In the genomic region with DNA sequence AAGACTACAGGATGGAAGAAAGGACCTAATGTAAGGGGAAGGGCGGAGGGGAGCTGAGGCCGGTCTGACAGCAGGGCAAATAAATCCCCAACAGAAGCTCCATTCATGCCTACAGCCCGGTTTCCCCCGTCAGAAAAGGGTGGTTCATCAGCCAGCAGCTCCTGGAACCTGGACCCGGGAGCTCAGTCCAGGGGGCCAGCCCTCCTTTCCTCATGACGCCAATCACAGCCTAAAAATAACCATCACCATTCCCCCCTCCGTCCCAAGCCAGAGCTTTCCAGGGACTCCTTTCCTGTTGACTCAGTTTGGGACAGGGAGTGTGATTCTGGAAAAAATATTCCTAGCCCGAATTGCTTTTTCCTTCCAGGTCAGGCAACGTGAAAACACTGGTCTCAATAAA, we compare ENCODE assay signal across 16 mouse cellular contexts. TPM values are rescaled to one million over a fixed set of nuclear protein-coding genes. Genes with fewer than 3 reads are reported as not detected.
DNase-seq lines count a peak whose midpoint lies in the region; ATAC-seq lines count a peak whose summit lies in the region.
"Had no signal": no experiment of that assay in that cellular context is flagged by ENCODE, and none has a peak within 500 bp of the region (broad histone marks: within the 10 kb centered on the region; RNA-seq: fewer than 3 reads in every experiment).

No protein-coding gene starts in this region.

- H3K36me3 ChIP-seq in embryonic facial prominence, embryonic 12.5 days, result no peaks in the 10 kb centered on the region
- no peaks in the 10 kb centered on the region for H3K36me3 ChIP-seq in embryonic facial prominence, embryonic 10.5 days (replicated peaks)
- H3K36me3 ChIP-seq in heart, embryonic 14.5 days (ENCODE audit: control insufficient read depth, insufficient read depth, low read length), result no peaks in the 10 kb centered on the region
- no peaks in the 10 kb centered on the region for H3K36me3 ChIP-seq in limb, embryonic 10.5 days
- H3K36me3 ChIP-seq: liver, embryonic 12.5 days; neural tube, embryonic 12.5 days had no signal

- 0 out of 2 replicates have a peak overlapping the region, but pooled peaks have one; percentile 23 for H3K27ac ChIP-seq in embryonic facial prominence, embryonic 12.5 days
- no peak overlapping the region for H3K27ac ChIP-seq in embryonic facial prominence, embryonic 10.5 days (replicated peaks)
- H3K27ac ChIP-seq in heart, embryonic 14.5 days (replicated peaks in 1 of 2; ENCODE audit: control insufficient read depth in 1 of 2, insufficient read depth in 1 of 2, low read depth in 2 of 2, low read length in 2 of 2), result peak overlapping the region; percentile 35 to 47
- H3K27ac ChIP-seq in limb, embryonic 10.5 days, result peak overlapping the region; percentile 42; the same call in 1 of the 2 replicates
- H3K27ac ChIP-seq: kidney, postnatal 0 days; liver, embryonic 12.5 days; neural tube, embryonic 12.5 days had no signal

- H3K27me3 ChIP-seq in embryonic facial prominence, embryonic 12.5 days, result no peaks in the 10 kb centered on the region
- H3K27me3 ChIP-seq in embryonic facial prominence, embryonic 10.5 days (replicated peaks; ENCODE audit: low read depth, poor library complexity, severe bottlenecking), result no peaks in the 10 kb centered on the region
- H3K27me3 ChIP-seq in heart, embryonic 14.5 days (ENCODE audit: control insufficient read depth, insufficient read depth, low read length), result no peaks in the 10 kb centered on the region
- H3K27me3 ChIP-seq in limb, embryonic 10.5 days (ENCODE audit: low read depth, poor library complexity, severe bottlenecking), result no peaks in the 10 kb centered on the region
- H3K27me3 ChIP-seq: liver, embryonic 12.5 days; neural tube, embryonic 12.5 days had no signal

- WGBS in embryonic facial prominence, embryonic 12.5 days, result 33% methylated on average over 9 of the region's 9 CpGs
- 43% methylated on average over 9 of the region's 9 CpGs for WGBS in embryonic facial prominence, embryonic 10.5 days
- 22% methylated on average over 9 of the region's 9 CpGs for WGBS in heart, embryonic 14.5 days
- WGBS in limb, embryonic 10.5 days, result 72% methylated on average over 9 of the region's 9 CpGs

- DNase-seq in embryonic facial prominence, embryonic 10.5 days (ENCODE audit: low spot score), result no peak
- DNase-seq in heart, adult 11 months, result peak; percentile 98
- DNase-seq in limb, embryonic 10.5 days (ENCODE audit: low spot score), result no peak
- DNase-seq in thymus, adult 18-20 months, result no peak
- no peak for DNase-seq in kidney, adult 18-20 months
- no peak for DNase-seq in urinary bladder, postnatal 14 days (ENCODE audit: low spot score)
- DNase-seq: adrenal gland, postnatal 10 days; cerebellum, adult 18-20 months; right cerebral cortex, postnatal 4 days; thymus, postnatal 14 days had no signal

- H3K9me3 ChIP-seq in embryonic facial prominence, embryonic 12.5 days, result no peaks in the 10 kb centered on the region
- no peaks in the 10 kb centered on the region for H3K9me3 ChIP-seq in embryonic facial prominence, embryonic 10.5 days
- H3K9me3 ChIP-seq in heart, embryonic 14.5 days (ENCODE audit: control insufficient read depth, low read length), result peaks cover 5% of the 10 kb centered on the region
- H3K9me3 ChIP-seq in limb, embryonic 10.5 days (replicated peaks), result no peaks in the 10 kb centered on the region
- H3K9me3 ChIP-seq: liver, embryonic 12.5 days; neural tube, embryonic 12.5 days had no signal

- no peak for ATAC-seq in embryonic facial prominence, embryonic 12.5 days (ENCODE audit: insufficient number of reproducible peaks, insufficient read depth, low FRiP score, low TSS enrichment)
- peak; percentile 47; the same call in 1 of the 2 replicates for ATAC-seq in heart, embryonic 14.5 days (ENCODE audit: insufficient number of reproducible peaks, insufficient read depth, low FRiP score, low read depth)
- ATAC-seq: liver, embryonic 12.5 days had no signal

- no peaks in the 10 kb centered on the region for H3K4me1 ChIP-seq in embryonic facial prominence, embryonic 12.5 days
- H3K4me1 ChIP-seq in embryonic facial prominence, embryonic 10.5 days, result peaks cover 5% of the 10 kb centered on the region
- peaks cover 12 to 15% of the 10 kb centered on the region in 2 experiments for H3K4me1 ChIP-seq in heart, embryonic 14.5 days (ENCODE audit: control insufficient read depth in 2 of 2, insufficient read depth in 2 of 2, low read length in 2 of 2)
- H3K4me1 ChIP-seq in limb, embryonic 10.5 days, result peaks cover 8% of the 10 kb centered on the region
- H3K4me1 ChIP-seq: megakaryocyte, embryonic 14.5 days; neural tube, embryonic 12.5 days had no signal

- no peak overlapping the region for H3K4me2 ChIP-seq in embryonic facial prominence, embryonic 12.5 days (replicated peaks)
- peak overlapping the region; percentile 61 for H3K4me2 ChIP-seq in heart, embryonic 14.5 days (ENCODE audit: low read length)
- H3K4me2 ChIP-seq: liver, embryonic 12.5 days; neural tube, embryonic 12.5 days had no signal

- no peak overlapping the region for H3K9ac ChIP-seq in embryonic facial prominence, embryonic 12.5 days
- H3K9ac ChIP-seq in heart, embryonic 14.5 days (ENCODE audit: low read length), result peak overlapping the region; percentile 54
- H3K9ac ChIP-seq: liver, embryonic 12.5 days; neural tube, embryonic 12.5 days had no signal

- H3K4me3 ChIP-seq in embryonic facial prominence, embryonic 12.5 days, result no peak overlapping the region
- no peak overlapping the region for H3K4me3 ChIP-seq in embryonic facial prominence, embryonic 10.5 days
- H3K4me3 ChIP-seq in heart, embryonic 14.5 days (ENCODE audit: control insufficient read depth in 1 of 2, insufficient read depth in 1 of 2, low read depth in 1 of 2, low read length in 2 of 2), result peak overlapping the region; percentile 10 to 19; a peak in 3 of 4 replicates
- H3K4me3 ChIP-seq in limb, embryonic 10.5 days, result no peak overlapping the region
- H3K4me3 ChIP-seq: liver, embryonic 12.5 days; megakaryocyte, embryonic 14.5 days; neural tube, embryonic 12.5 days had no signal

RNA-seq across cellular contexts. Expression of gene Fam180a, which starts 36.7 kb away (rescaled TPM):
- 0.14 TPM in 1 of 2 replicates, not detected in the other for polyA plus RNA-seq in embryonic facial prominence, embryonic 12.5 days (2016; fragmentation: Nextera tagmentation; extraction: Ambion mirVana)
- polyA plus RNA-seq in embryonic facial prominence, embryonic 10.5 days (2016; fragmentation: Nextera tagmentation; extraction: Ambion mirVana), result not detected in 2 replicates
- polyA plus RNA-seq in heart, embryonic 14.5 days (2014; fragmentation: Nextera tagmentation; extraction: Ambion mirVana), result 0.32 and 0.93 TPM in 2 replicates
- not detected in 2 replicates for polyA plus RNA-seq in limb, embryonic 10.5 days (2016; fragmentation: Nextera tagmentation; extraction: Ambion mirVana)
- polyA plus RNA-seq: liver, embryonic 12.5 days; neural tube, embryonic 12.5 days had no signal

RNA-seq across cellular contexts. Expression of gene Slc13a4, which starts 54.7 kb away (rescaled TPM):
- 0.57 and 0.59 TPM in 2 replicates for polyA plus RNA-seq in embryonic facial prominence, embryonic 12.5 days (2016; fragmentation: Nextera tagmentation; extraction: Ambion mirVana)
- 0.50 and 0.57 TPM in 2 replicates for polyA plus RNA-seq in embryonic facial prominence, embryonic 10.5 days (2016; fragmentation: Nextera tagmentation; extraction: Ambion mirVana)
- polyA plus RNA-seq in heart, embryonic 14.5 days (2014; fragmentation: Nextera tagmentation; extraction: Ambion mirVana), result 1.1 and 1.3 TPM in 2 replicates
- polyA plus RNA-seq in limb, embryonic 10.5 days (2016; fragmentation: Nextera tagmentation; extraction: Ambion mirVana), result 0.38 and 0.40 TPM in 2 replicates

Comparison
In these comparisons a context has a peak if more than half of its experiments do, and no peak if none do; other contexts are left out.
1. H3K4me3 ChIP-seq: peak in heart, embryonic 14.5 days (2 of 2); none in embryonic facial prominence, embryonic 12.5 days (single experiment), embryonic facial prominence, embryonic 10.5 days (single experiment) and limb, embryonic 10.5 days (single experiment).